Mouse (Mus musculus): ENCODE measurements around the gene Wbp4.

GRCm38 (mm10) chr14:79516243-79516610, 34.9 kb upstream of the Wbp4 start:
- TF ChIP-seq CTCF (IDR thresholded peaks at IDR 0.05; ENCODE audit: borderline replicate concordance, insufficient read depth, low read length) (no peak), POLR2A (IDR thresholded peaks at IDR 0.05; ENCODE audit: low read depth, low read length) (no peak)
